Mouse (Mus musculus): ENCODE measurements around the gene Krt81.

The Krt81 gene

GRCm38 (mm10) chr15:101455292-101455691 is 8.3 kb downstream of the Krt81 start:
- in situ Hi-C loops (cut with MseI, MboI) = loop anchor here in 1 of 2 experiments (10.0 kb wide), 1 partner anchor 110 kb away; no protein-coding TSS in a partner anchor

GRCm38 (mm10) chr15:101454774-101455173 is 8.8 kb downstream of the Krt81 start:
- in situ Hi-C loops (cut with MseI, MboI) = loop anchor here in 1 of 2 experiments (10.0 kb wide), 1 partner anchor 110 kb away; no protein-coding TSS in a partner anchor

- in situ Hi-C loops (cut with MseI, MboI) = loop anchor here in 1 of 2 experiments (10.0 kb wide), 1 partner anchor 108 kb away; no protein-coding TSS in a partner anchor
Measured at GRCm38 (mm10) chr15:101453093-101453736, 10.3 kb downstream of the Krt81 start.

- in situ Hi-C loops (cut with MseI, MboI) = no loop called here
Measured at GRCm38 (mm10) chr15:101447444-101447843, 16.1 kb downstream of the Krt81 start, which contains the start of gene Krt88. Gene Krt88, plus strand, starts transcription at chr15:101447744.

GRCm38 (mm10) chr15:101446572-101446971 is 17.0 kb downstream of the Krt81 start:
- in situ Hi-C loops (cut with MseI, MboI) = no loop called here

- in situ Hi-C loops (cut with MseI, MboI) = no loop called here
Measured at GRCm38 (mm10) chr15:101440837-101441236, 22.7 kb downstream of the Krt81 start.

- in situ Hi-C loops (cut with MseI, MboI) = no loop called here
Measured at GRCm38 (mm10) chr15:101438555-101438954, 25.0 kb downstream of the Krt81 start, which contains the start of gene Krt87. Gene Krt87, minus strand, starts transcription at chr15:101438804.

- in situ Hi-C loops (cut with MseI, MboI) = no loop called here
Measured at GRCm38 (mm10) chr15:101436611-101437010, 26.9 kb downstream of the Krt81 start.

GRCm38 (mm10) chr15:101424914-101425313 is 38.6 kb downstream of the Krt81 start:
- in situ Hi-C loops (cut with MseI, MboI) = no loop called here

- in situ Hi-C loops (cut with MseI, MboI) = no loop called here
Measured at GRCm38 (mm10) chr15:101420903-101421302, 42.6 kb downstream of the Krt81 start.

- in situ Hi-C loops (cut with MseI, MboI) = no loop called here
Measured at GRCm38 (mm10) chr15:101418950-101419349, 44.6 kb downstream of the Krt81 start.

GRCm38 (mm10) chr15:101414807-101415565 is 48.6 kb downstream of the Krt81 start:
- in situ Hi-C loops (cut with MseI, MboI) = no loop called here

- in situ Hi-C loops (cut with MseI, MboI) = no loop called here
Measured at GRCm38 (mm10) chr15:101413916-101414635, 49.5 kb downstream of the Krt81 start.

- in situ Hi-C loops (cut with MseI, MboI) = no loop called here
Measured at GRCm38 (mm10) chr15:101412188-101412587, 51.4 kb downstream of the Krt81 start.

- in situ Hi-C loops (cut with MseI, MboI) = no loop called here
Measured at GRCm38 (mm10) chr15:101410775-101411174, 52.8 kb downstream of the Krt81 start, which contains the start of gene Krt7. Gene Krt7, plus strand, starts transcription at chr15:101411043.

Data from mouse trophoblast stem cell (cell line).